Mouse (Mus musculus) testis, adult 2 months (tissue): ENCODE measurements around the gene Zfp119b.

ENCODE experiments used
- CTCF ChIP-seq: fragments of 200-500 bp; IDR thresholded peaks from 2 replicates; pipeline ENCODE4 v1.5.1; 2012; ENCODE audit warnings: low read depth, mild to moderate bottlenecking, inconsistent platforms, low read length, moderate library complexity; ENCODE audit not compliant: control insufficient read depth, insufficient read depth, insufficient replicate concordance
- POLR2A ChIP-seq: fragments of 200-500 bp; IDR thresholded peaks from 2 replicates; pipeline ENCODE4 v1.6.1; 2012; ENCODE audit warnings: low read depth, mild to moderate bottlenecking, inconsistent platforms, low read length, moderate library complexity; ENCODE audit not compliant: control insufficient read depth

DNA sequence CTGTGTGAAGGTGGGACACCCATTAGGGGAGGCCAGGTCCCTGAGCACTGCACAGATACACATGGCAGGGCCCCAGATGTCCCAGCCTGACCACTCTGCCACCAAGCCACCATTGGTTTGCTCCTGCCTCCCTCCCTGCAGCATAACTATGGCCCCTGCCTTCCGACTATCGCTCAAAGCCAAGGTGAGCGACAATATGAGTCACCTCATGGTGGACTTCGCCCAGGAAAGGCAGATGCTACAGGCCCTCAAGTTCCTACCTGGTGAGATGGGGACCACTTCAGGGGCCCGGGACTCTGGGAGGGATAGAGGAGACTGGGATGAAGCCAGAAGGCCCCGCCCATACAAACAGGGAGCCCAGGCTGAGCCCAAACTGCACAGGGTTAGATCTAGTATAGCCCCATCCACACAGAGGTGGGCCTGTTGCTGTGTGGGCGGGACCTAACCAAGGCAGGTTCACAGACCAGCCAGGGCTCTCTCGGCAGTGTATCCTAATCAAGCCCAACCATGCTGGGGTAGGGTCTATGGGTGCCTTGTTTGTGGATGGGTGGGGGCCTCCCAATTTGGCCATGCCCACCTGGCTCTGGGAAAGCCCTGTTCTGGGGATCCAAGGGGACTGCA, 41.1 kb upstream of the Zfp119b start:
- no peak for TF ChIP-seq CTCF
- no peak for TF ChIP-seq POLR2A
